ENCODE assay signal across 8 mouse cellular contexts in genomic region chr19:12794056-12795044, GRCm38 (mm10). TPM values are rescaled to one million over a fixed set of nuclear protein-coding genes. Genes with fewer than 3 reads are reported as not detected.
DNase-seq lines count a peak whose midpoint lies in the region; ATAC-seq and TF ChIP-seq lines count a peak whose summit lies in the region.

No protein-coding gene starts in this region.

- peak overlapping the region; percentile 69 for H3K4me2 ChIP-seq in hindbrain, postnatal 0 days (ENCODE audit: low read depth, low read length)

- intact Hi-C loops in left cerebral cortex, adult 2 months (cut with DNase I), result loop anchor here (2.0 to 10.0 kb wide), 5 partner anchors 277 to 880 kb away; partner anchors contain the start of genes Dtx4 and Patl1

- peaks cover 5% of the 10 kb centered on the region; the same call in 1 of the 2 replicates for H3K4me1 ChIP-seq in hindbrain, postnatal 0 days (ENCODE audit: insufficient read depth, low read length)

- peak; percentile 92 for DNase-seq in T-cell, adult 2 months (ENCODE audit: low spot score)
- DNase-seq in cerebellum, postnatal 36 days, result peak; percentile 81 to 83
- peak; percentile 96 for DNase-seq in gastrocnemius, adult 18-20 months (ENCODE audit: low spot score)
- DNase-seq in hindbrain, postnatal 0 days (ENCODE audit: low spot score), result peak; percentile 93
- DNase-seq in left cerebral cortex, adult 2 months (ENCODE audit: extremely low spot score in 1 of 2, low spot score in 2 of 2), result peak; percentile 93 to 96
- DNase-seq in right cerebral cortex, adult 2 months (ENCODE audit: low spot score in 2 of 2), result peak; percentile 93
- DNase-seq in urinary bladder, postnatal 14 days (ENCODE audit: low spot score), result peak; percentile 93

- no peaks in the 10 kb centered on the region for H3K36me3 ChIP-seq in hindbrain, postnatal 0 days (ENCODE audit: insufficient read depth, low read length)

- peak; percentile 71 for TF ChIP-seq CTCF in hindbrain, postnatal 0 days (IDR thresholded peaks at IDR 0.05; ENCODE audit: low read depth)
- TF ChIP-seq CTCF in left cerebral cortex, adult 2 months (IDR thresholded peaks at IDR 0.05), result peak; percentile 83

- H3K27me3 ChIP-seq in hindbrain, postnatal 0 days (ENCODE audit: insufficient read depth, low read length), result no peaks in the 10 kb centered on the region

- peak overlapping the region; percentile 100 for H3K27ac ChIP-seq in hindbrain, postnatal 0 days
- H3K27ac ChIP-seq in left cerebral cortex, adult 2 months, result peak overlapping the region; percentile 98

- 1% methylated on average over 30 of the region's 39 CpGs for WGBS in hindbrain, postnatal 0 days

- peak overlapping the region; percentile 99 for H3K9ac ChIP-seq in hindbrain, postnatal 0 days (replicated peaks; ENCODE audit: low read length)

- peak overlapping the region; percentile 97 for H3K4me3 ChIP-seq in hindbrain, postnatal 0 days (ENCODE audit: low read length)
- H3K4me3 ChIP-seq in left cerebral cortex, adult 2 months, result peak overlapping the region; percentile 90

- ATAC-seq in hindbrain, postnatal 0 days, result peak; percentile 63
- peak; percentile 56 for ATAC-seq in megakaryocyte, adult 5-6 weeks (ENCODE audit: poor library complexity, severe bottlenecking)

- no peaks in the 10 kb centered on the region for H3K9me3 ChIP-seq in hindbrain, postnatal 0 days (ENCODE audit: low read length)

RNA-seq across cellular contexts. Expression of gene Zfp91, which starts 1.6 kb away (rescaled TPM):
- total RNA-seq in gastrocnemius, adult 18-20 months (2021), result 100 to 1,000 TPM; 131 to 144 TPM
- 42.5 and 49.1 TPM in 2 replicates for total RNA-seq in hindbrain, postnatal 0 days (2014; rRNA removed)
- 13.4 and 14.1 TPM in 2 replicates for polyA plus RNA-seq in hindbrain, postnatal 0 days (2015; fragmentation: Nextera tagmentation; extraction: Ambion mirVana)
- 10 to 100 TPM; 89.2 to 97.0 TPM for total RNA-seq in left cerebral cortex, adult 2 months (2021)
- total RNA-seq in megakaryocyte, adult 5-6 weeks (2015), result 56.9 and 61.3 TPM in 2 replicates
- total RNA-seq in megakaryocyte, adult 5-6 weeks (2017), result 72.9 and 88.1 TPM in 2 replicates

RNA-seq across cellular contexts. Expression of gene Lpxn, which starts 1.6 kb away (rescaled TPM):
- total RNA-seq in gastrocnemius, adult 18-20 months (2021), result under 1 TPM; 0.25 to 0.38 TPM
- total RNA-seq in hindbrain, postnatal 0 days (2014; rRNA removed), result 0.83 and 1.8 TPM in 2 replicates
- polyA plus RNA-seq in hindbrain, postnatal 0 days (2015; fragmentation: Nextera tagmentation; extraction: Ambion mirVana), result 1.1 and 1.2 TPM in 2 replicates
- 1 to 10 TPM; 1.4 to 1.5 TPM for total RNA-seq in left cerebral cortex, adult 2 months (2021)
- 29.7 and 33.0 TPM in 2 replicates for total RNA-seq in megakaryocyte, adult 5-6 weeks (2015)
- 26.4 and 27.2 TPM in 2 replicates for total RNA-seq in megakaryocyte, adult 5-6 weeks (2017)

RNA-seq across cellular contexts. Expression of gene Cntf, which starts 28.9 kb away (rescaled TPM):
- total RNA-seq in gastrocnemius, adult 18-20 months (2021), result 1 to 10 TPM; 1.8 to 2.0 TPM
- 0.42 and 1.3 TPM in 2 replicates for total RNA-seq in hindbrain, postnatal 0 days (2014; rRNA removed)
- 0.83 and 1.5 TPM in 2 replicates for polyA plus RNA-seq in hindbrain, postnatal 0 days (2015; fragmentation: Nextera tagmentation; extraction: Ambion mirVana)
- 1 to 10 TPM; 2.3 to 4.0 TPM for total RNA-seq in left cerebral cortex, adult 2 months (2021)
- total RNA-seq in megakaryocyte, adult 5-6 weeks (2015), result 4.1 and 5.0 TPM in 2 replicates
- 1.5 and 2.5 TPM in 2 replicates for total RNA-seq in megakaryocyte, adult 5-6 weeks (2017)

RNA-seq across cellular contexts. Expression of gene Gm5244, which starts 52.1 kb away (rescaled TPM):
- not detected for total RNA-seq in gastrocnemius, adult 18-20 months (2021)
- not detected in 2 replicates for total RNA-seq in hindbrain, postnatal 0 days (2014; rRNA removed)
- not detected in 2 replicates for polyA plus RNA-seq in hindbrain, postnatal 0 days (2015; fragmentation: Nextera tagmentation; extraction: Ambion mirVana)
- not detected for total RNA-seq in left cerebral cortex, adult 2 months (2021)
- total RNA-seq in megakaryocyte, adult 5-6 weeks (2015), result not detected in 2 replicates
- not detected in 2 replicates for total RNA-seq in megakaryocyte, adult 5-6 weeks (2017)

Comparison
In these comparisons a context has a peak if more than half of its experiments do, and no peak if none do; other contexts are left out.
1. Peak in every context shown above with its lines: DNase-seq, ATAC-seq, H3K4me3 ChIP-seq and H3K27ac ChIP-seq.